Mouse (Mus musculus) spleen, adult 12 weeks (tissue): ENCODE results near the gene Galnt15.
A peak's percentile ranks its signal among the peaks of the same experiment; 100 is the strongest.
"Not testable (repeated sequence)": the region's sequence is repeated elsewhere in the genome, so short reads cannot be mapped to it uniquely, and the experiment has no call there.

Experiments used
- DNase-seq: peaks from one replicate; pipeline ENCODE4 v3.0.0; 2022; ENCODE audit warnings: low spot score

Galnt15 gene

GRCm38 (mm10) chr14:32036482-32036881 lies 7.7 kb downstream of the Galnt15 start:
- DNase-seq: no peak

DNA sequence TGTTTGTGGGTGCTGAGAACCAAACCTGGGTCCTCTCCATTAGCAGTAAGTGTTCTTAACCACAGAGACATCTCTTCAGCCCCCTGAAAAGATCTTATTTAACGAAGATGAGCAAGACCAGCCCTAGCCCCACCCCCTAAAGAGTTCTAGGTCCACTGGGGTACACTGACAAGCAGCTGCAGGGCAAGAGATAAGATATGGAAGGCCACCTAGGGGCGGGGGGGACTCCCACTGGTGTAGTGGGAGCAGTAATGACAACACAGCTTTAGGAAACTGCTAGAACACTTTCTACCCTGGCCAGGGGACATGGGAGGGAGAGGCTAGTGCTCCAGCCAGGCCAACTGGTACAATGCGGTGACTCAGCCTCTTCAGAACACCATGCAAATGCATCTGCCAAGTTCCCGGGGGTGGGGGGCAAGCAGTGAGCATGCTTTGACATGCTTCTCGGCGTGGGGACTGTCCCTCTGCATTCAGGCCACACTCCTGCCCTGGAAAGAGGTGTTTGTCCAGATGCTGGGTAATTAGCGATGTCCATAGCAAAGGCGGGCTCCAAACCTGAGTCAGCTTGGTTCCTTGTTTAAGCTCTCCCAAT lies 9.0 kb downstream of the Galnt15 start:
- DNase-seq: no peak

DNA sequence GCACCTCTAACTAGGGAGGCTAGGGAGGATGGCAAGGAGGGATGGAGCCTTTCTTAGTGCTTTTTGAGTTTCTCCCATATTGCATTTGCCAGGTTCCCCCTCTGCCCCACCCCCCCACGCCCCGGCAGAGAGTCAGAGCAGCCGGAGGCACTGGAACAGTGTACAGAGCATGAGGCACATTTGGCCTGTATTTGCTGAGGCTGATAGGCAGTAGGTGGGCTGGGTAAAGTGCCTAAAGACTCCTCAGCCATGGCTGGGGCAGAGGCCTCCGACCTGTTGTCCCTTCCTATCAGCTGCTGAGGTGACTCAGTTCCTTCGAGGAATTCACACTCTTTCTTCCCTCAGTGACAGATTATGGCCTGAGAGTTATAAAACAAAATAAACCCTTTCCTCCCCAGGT lies 13.3 kb downstream of the Galnt15 start:
- no peak for DNase-seq

DNA sequence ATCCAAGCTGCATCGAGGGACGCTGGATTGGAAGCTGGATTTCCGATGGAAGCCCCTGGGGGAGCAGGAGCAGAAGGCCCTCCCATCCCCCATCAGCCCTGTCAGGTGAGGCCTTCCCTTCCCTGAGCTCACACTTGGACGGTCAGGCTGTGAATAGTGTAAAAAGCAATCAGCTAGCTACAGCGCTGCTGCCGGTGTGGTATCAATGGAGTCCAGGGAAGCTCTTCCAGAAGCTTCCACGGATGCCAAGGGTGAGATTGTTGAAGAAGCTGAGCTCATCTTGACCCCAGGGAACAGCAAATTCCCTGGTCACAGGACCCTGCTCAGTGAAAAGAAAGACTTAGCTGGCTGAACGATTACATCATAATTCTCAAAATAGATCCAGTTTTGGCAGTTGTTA lies 17.6 kb downstream of the Galnt15 start:
- no peak for DNase-seq

DNA sequence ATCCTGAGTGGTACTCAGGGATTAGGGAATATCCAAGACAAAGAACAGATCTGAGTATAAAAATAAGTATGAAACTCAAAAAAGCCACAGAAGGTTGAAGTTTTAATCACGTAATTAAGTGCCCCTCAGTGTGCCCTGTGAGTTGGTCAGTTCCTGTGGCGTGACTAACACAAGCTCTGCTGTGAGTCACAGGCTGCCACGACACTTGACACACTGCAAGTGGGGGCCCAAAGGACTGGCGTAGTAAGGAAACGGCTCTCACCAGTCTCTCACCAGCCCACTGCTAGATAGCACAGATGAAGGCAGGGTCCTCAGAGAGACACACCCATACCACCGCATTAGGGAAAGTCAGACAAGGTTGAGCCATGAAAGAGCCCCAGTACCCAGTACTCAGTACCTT lies 21.4 kb downstream of the Galnt15 start:
- no peak for DNase-seq

DNA sequence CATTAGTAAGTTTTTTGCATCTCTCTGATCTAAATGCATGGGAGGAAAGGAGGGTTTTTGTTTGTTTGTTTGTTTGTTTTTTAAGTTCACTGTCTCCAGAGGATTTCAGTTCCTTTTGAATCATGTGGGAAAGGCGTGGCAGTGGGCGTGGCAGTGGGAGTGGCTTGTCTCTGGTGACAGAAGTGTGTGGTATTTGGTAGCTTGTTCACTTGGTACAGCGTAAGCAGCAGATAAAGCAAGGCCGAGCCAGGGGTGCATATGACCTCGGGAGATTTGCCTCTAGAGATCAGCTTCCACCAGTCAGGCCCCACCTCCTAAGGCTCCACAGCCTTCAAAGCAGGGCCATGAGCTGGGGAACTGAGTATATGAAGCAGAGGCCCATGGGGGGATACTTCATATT lies 25.1 kb downstream of the Galnt15 start:
- DNase-seq: no peak

- no peak for DNase-seq
Observed at GRCm38 (mm10) chr14:32054788-32055187, 26.0 kb downstream of the Galnt15 start.

- DNase-seq: no peak
Observed at GRCm38 (mm10) chr14:32055781-32056180, 27.0 kb downstream of the Galnt15 start.

DNA sequence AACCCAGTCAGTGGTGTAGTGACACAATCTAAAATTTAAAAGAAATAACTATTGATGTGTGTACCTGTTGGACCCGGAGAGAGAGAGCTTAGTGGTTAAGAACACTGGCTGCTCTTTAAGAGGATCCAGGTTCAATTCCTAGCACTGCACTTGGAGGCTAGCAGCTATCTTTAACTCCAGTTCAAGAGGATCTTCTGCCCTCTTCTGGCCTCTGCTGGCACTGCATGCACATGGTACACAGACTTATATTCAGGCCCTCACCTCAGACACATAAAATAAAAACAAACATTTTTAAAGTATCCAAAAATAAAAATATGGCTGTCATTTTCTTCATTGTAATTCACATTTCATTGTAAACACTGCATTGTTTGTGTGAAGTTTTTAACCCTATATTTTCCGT lies 27.9 kb downstream of the Galnt15 start:
- no peak for DNase-seq

GRCm38 (mm10) chr14:32057664-32058063 lies 28.9 kb downstream of the Galnt15 start:
- no peak for DNase-seq

DNA sequence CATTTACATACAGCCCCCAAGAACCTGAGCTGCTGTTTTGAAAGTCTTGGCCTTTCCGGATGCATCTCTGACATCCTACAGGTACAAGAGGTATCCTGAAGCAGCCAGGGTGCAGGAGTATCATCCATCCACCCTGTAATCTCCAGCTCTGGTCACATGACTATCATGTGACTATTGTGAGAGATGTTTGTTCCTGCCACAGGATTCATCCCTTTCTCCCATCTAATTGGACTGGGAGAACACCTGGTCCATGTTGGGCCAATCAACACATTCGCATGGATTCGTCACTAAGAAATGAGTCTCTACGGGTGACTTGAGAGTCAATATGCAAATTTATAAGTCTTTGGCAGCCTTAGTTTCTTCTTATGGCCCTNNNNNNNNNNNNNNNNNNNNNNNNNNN lies 32.6 kb downstream of the Galnt15 start:
- no peak for DNase-seq

GRCm38 (mm10) chr14:32072807-32073206 lies 44.0 kb downstream of the Galnt15 start:
- no peak for DNase-seq

GRCm38 (mm10) chr14:32073211-32073685 lies 44.5 kb downstream of the Galnt15 start:
- no peak for DNase-seq

- no peak for DNase-seq
Observed at GRCm38 (mm10) chr14:32073901-32074300, 45.1 kb downstream of the Galnt15 start.

DNA sequence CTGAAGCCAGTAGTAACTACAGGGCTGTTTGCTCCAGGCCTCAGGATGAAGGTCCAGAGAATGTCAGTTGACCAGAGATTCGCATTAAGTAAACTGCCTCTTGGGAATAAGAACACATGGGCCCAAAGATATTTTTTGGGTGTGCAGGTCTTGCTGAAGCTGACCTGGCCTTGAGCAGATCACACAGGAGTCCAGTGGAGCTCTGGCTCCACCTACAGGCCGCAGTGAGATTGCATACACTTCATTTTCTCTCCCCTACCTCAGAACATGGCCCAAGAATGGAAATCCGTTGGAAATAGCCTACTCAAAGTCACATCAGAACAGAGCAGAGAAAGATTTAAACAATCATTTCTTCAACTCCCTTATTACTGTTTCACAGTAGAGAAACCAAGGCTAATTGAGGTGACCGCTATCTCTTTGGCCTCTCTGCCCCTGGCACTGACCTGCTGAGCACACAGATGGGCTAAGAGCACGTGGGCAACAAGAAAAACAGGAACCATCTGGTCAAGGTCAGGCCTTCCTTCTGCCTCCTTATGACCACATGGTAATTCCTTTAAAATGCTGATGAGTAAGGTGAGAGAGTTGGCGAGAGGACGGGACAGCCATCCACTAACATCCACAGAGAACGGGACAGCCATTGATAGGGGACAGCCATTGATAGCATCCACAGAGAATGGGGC lies 48.2 kb downstream of the Galnt15 start:
- DNase-seq: peak; percentile 46

GRCm38 (mm10) chr14:32081026-32081425 lies 52.2 kb downstream of the Galnt15 start:
- no peak for DNase-seq

- no peak for DNase-seq
Observed at GRCm38 (mm10) chr14:32082891-32083290, 54.1 kb downstream of the Galnt15 start.

DNA sequence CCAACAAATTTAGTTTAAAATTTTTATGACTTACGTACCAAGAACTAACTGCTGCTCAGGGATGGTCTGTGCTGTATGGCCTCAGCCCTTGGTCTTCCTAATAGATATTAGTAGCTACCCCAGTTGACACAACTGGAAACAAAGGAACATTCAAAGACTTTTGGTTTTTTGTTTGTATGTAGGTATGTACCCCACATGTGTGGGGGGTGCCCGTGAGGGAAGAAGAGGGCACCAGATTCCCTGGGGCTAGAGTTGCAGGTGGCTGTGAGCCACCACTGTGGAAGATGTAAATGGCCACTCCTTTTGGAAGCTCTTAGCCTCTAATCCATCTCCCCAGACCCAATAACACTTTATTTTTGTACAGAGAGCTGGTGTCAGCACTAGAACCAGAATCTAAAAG lies 54.7 kb downstream of the Galnt15 start:
- DNase-seq: no peak

DNA sequence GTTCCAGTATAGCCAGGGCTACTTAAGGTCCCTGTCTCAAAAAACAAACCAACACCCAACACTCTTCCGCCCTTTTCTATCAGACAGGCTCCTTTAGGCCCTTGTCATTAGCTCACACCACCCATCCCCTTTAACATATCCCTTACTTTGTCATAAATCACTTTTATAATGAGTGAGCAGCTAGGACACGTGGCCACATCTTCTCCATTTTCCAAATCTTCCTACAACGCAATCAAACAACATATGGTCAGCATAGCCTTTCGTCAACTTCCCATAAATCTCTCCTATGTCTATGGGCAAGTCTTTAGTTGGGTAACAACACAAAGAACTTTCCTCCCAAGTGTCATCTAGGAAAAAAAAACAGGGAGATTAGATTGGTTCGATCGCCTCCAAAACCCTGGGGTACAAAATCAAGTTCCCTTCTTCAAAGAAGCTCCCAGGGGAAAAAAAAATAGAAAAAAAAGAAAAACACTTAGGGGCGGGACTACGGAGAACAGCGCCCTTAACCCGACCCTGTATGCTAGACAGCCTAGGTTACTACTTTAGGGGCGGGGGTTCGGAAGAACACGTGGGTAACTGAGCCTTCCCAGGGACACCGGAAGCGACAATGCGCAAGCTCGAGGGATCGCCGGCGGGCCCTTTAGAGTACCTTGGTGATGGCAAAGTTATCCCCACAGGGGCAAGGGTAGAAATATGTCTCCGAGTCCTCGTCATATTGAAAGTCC lies 56.1 kb downstream of the Galnt15 start, which contains the start of gene Oxnad1:
TSS of gene Oxnad1 (plus strand) at position 614 of the 725 bp plus-strand sequence.
- DNase-seq: peak; percentile 2

DNA sequence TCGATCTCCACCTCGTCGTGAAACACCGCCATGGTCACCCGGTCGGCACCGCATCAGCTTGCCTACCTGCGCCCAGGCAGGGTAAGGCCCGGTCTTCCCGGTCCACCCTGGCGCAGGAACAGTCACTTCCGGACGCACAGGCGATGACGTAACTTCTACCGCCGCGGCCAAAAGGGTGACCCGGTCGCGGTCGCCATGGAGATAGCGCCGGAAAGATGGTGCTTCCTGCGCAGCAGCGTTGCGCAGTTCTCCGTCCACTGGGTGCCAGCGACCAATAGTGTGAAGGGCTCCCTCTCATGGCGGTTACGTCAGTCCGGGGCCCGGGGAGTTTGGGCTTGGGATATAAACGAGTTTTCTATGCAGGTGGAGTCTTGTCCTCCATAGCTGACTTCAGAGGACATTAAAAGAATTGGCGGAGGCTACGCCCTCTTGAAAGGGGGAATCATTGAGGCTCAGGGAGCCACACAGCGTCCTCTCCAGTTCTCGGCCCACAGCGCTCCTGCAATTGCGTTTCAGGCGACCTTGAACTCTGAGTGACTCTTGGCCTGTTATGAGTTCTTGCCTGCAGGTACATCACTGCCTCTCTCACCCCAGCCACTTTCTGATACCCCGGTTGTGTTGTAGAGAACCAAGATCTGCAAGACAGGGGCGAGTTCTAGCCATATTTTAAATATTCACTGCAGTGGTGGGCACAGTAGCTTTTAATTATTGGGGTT lies 56.9 kb downstream of the Galnt15 start, which contains the start of gene Dph3:
TSS of gene Dph3 (minus strand) at position 244 of the 716 bp plus-strand sequence.
- DNase-seq: peak; percentile 98

DNA sequence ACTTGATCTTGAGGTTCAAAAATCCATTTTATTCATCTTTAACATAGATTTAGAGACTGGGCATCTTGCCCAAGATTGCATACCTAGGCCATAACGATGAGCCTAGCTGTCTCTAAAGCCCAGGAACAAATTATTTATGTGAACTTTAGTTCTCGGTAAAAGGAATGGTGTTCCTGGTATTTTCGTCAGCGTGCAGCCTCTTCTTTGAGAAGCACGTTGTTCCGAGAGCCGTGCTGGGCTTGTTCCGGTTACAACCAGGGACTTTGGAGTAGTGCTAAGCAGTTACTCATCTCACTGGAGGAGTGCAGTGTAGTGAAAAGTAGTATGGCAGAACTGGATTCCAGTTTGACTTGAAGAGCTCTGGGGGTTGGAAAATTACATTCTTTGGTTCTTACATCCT lies 57.4 kb downstream of the Galnt15 start:
- peak; percentile 4 for DNase-seq

DNA sequence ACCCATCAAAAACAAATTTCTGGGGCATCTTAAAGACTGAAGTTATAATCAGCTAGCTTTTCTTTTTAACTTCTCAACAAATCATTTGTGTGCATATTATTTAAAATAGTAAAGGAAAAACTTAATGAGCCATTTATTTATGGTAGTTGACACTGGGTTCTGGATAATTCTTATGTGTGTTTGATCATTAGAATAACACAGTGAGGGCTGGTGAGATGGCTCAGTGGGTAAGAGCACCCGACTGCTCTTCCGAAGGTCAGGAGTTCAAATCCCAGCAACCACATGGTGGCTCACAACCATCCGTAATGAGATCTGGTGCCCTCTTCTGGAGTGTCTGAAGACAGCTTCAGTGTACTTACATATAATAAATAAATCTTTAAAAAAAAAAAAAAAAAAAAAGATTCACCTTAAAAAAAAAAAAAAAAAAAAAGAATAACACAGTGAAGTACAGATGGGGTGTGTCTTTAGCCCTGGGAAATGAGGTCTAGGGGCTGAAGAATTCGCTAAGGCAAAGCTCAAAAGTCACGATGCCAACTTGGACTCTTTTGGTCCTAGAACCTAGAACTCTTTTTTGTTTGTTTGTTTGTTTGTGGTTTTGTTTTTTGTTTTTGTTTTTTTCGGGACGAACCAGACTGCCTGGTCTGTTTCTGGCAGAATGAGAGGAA lies 58.9 kb downstream of the Galnt15 start:
- not testable (repeated sequence) for DNase-seq
